Mouse (Mus musculus) megakaryocyte, embryonic 14.5 days (primary cell): ENCODE results near the gene Fndc10.
"Not testable (repeated sequence)": the region's sequence is repeated elsewhere in the genome, so short reads cannot be mapped to it uniquely, and the experiment has no call there.

ENCODE experiments used
- FLI1 ChIP-seq: IDR thresholded peaks from 2 replicates; pipeline ENCODE4 v1.6.1; 2012; ENCODE audit warnings: low read length, inconsistent platforms, mixed read lengths
- GATA1 ChIP-seq: IDR thresholded peaks from 3 replicates; pipeline ENCODE4 v1.6.1; 2012; ENCODE audit warnings: mixed read lengths, low read length, inconsistent platforms, borderline replicate concordance

DNA sequence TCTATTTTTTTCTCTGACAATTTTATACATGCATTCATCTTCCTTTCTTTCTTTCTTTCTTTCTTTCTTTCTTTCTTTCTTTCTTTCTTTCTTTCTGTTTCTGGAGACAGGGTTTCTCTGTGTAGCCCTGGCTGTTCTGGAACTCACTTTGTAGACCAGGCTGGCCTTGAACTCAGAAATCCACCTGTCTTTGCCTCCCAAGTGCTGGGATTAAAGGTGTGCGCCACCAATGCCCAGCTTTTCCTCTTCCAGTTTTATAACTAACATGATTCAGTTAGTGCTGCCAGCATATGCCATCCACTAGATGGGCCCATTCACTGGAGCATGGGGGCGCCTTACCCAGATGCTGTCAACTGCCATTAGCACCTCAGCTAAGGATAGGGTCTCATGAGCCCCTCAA, 48.8 kb upstream of the Fndc10 start, which contains the start of gene Gm10563:
- not testable (repeated sequence) for TF ChIP-seq GATA1, FLI1
